Mouse (Mus musculus): ENCODE measurements around the gene Nudt14.

- no peak for TF ChIP-seq CTCF (IDR thresholded peaks at IDR 0.05; ENCODE audit: low read depth)
- TF ChIP-seq EP300 (IDR thresholded peaks at IDR 0.05; ENCODE audit: low read depth): no peak
Observed at GRCm38 (mm10) chr12:112937906-112938305, 4.0 kb downstream of the Nudt14 start.

Measured in heart, postnatal 0 days (tissue).